ENCODE assay signal across 8 mouse cellular contexts in genomic region chr2:101905534-101906378, GRCm38 (mm10). TPM values are rescaled to one million over a fixed set of nuclear protein-coding genes. Genes with fewer than 3 reads are reported as not detected.
DNase-seq lines count a peak whose midpoint lies in the region; ATAC-seq and TF ChIP-seq lines count a peak whose summit lies in the region.

No protein-coding gene starts in this region.

- TF ChIP-seq CTCF in intestine, postnatal 0 days (IDR thresholded peaks at IDR 0.05; ENCODE audit: low read depth): peak; percentile 91

- H3K9me3 ChIP-seq in intestine, postnatal 0 days (ENCODE audit: control insufficient read depth): no peaks in the 10 kb centered on the region
- no peaks in the 10 kb centered on the region for H3K9me3 ChIP-seq in midbrain, embryonic 11.5 days (ENCODE audit: control insufficient read depth, low read length)

- peak; percentile 71 to 72 for DNase-seq in adrenal gland, adult 18-20 months (ENCODE audit: low spot score in 2 of 2)
- peak; percentile 73 for DNase-seq in embryo, embryonic 11.5 days (ENCODE audit: low read depth, low spot score)
- DNase-seq in left cerebral cortex, postnatal 36 days (ENCODE audit: low spot score in 2 of 2): peak; percentile 75 to 84
- DNase-seq in midbrain, embryonic 11.5 days (ENCODE audit: low spot score, missing footprints): peak; percentile 99
- DNase-seq in skeletal muscle tissue, adult 2 months (ENCODE audit: low read depth, low spot score): peak; percentile 58

- peak overlapping the region; percentile 68 for H3K4me2 ChIP-seq in intestine, postnatal 0 days (replicated peaks; ENCODE audit: low read depth)
- H3K4me2 ChIP-seq in midbrain, embryonic 11.5 days: peak overlapping the region; percentile 36

- H3K36me3 ChIP-seq in intestine, postnatal 0 days (ENCODE audit: control insufficient read depth, insufficient read depth): peaks cover 6% of the 10 kb centered on the region
- no peaks in the 10 kb centered on the region for H3K36me3 ChIP-seq in midbrain, embryonic 11.5 days (ENCODE audit: control insufficient read depth, insufficient read depth, low read length)

- intact Hi-C loops in left cerebral cortex, postnatal 36 days (cut with DNase I): loop anchor here (1.0 to 5.0 kb wide), 3 partner anchors 77 to 548 kb away; no protein-coding TSS in a partner anchor

- H3K4me1 ChIP-seq in intestine, postnatal 0 days (replicated peaks; ENCODE audit: control insufficient read depth, insufficient read depth, low read length): no peaks in the 10 kb centered on the region
- peaks cover 9% of the 10 kb centered on the region for H3K4me1 ChIP-seq in midbrain, embryonic 11.5 days (ENCODE audit: control insufficient read depth, insufficient read depth, low read length)

- peak overlapping the region; percentile 31 for H3K4me3 ChIP-seq in intestine, postnatal 0 days (ENCODE audit: low read depth, low read length)
- no peak overlapping the region for H3K4me3 ChIP-seq in midbrain, embryonic 11.5 days (ENCODE audit: low read depth, low read length)

- no peaks in the 10 kb centered on the region for H3K27me3 ChIP-seq in intestine, postnatal 0 days (replicated peaks; ENCODE audit: control insufficient read depth, insufficient read depth, low read length)
- H3K27me3 ChIP-seq in midbrain, embryonic 11.5 days (ENCODE audit: control insufficient read depth, insufficient read depth, low read length): no peaks in the 10 kb centered on the region

- ATAC-seq in granulocyte monocyte progenitor cell, adult 5-6 weeks (replicated peaks; ENCODE audit: poor library complexity, severe bottlenecking): peak; percentile 82
- peak; percentile 70 for ATAC-seq in intestine, postnatal 0 days
- peak; percentile 83 for ATAC-seq in midbrain, embryonic 11.5 days (ENCODE audit: low FRiP score)
- no peak for ATAC-seq in erythroid progenitor cell, adult 5-6 weeks (replicated peaks; ENCODE audit: low FRiP score, poor library complexity, severe bottlenecking)

- H3K27ac ChIP-seq in intestine, postnatal 0 days (ENCODE audit: low read depth, low read length): no peak overlapping the region
- no peak overlapping the region for H3K27ac ChIP-seq in midbrain, embryonic 11.5 days (ENCODE audit: low read depth, low read length)

- 24% methylated on average over 21 of the region's 21 CpGs for WGBS in intestine, postnatal 0 days
- 20% methylated on average over 21 of the region's 21 CpGs for WGBS in midbrain, embryonic 11.5 days

- H3K9ac ChIP-seq in intestine, postnatal 0 days (ENCODE audit: low read depth, low read length): no peak overlapping the region
- peak overlapping the region; percentile 39 for H3K9ac ChIP-seq in midbrain, embryonic 11.5 days (ENCODE audit: low read length)

RNA-seq across cellular contexts. Expression of gene Commd9, which starts 19.7 kb away (rescaled TPM):
- total RNA-seq in adrenal gland, adult 18-20 months (2021): 10 to 100 TPM; 36.5 to 37.1 TPM
- 13.3 and 30.9 TPM in 2 replicates for total RNA-seq in granulocyte monocyte progenitor cell, adult 5-6 weeks (2014; fragmentation: Nextera tagmentation)
- total RNA-seq in granulocyte monocyte progenitor cell, adult 5-6 weeks (2017): 24.5 and 40.7 TPM in 2 replicates
- 81.6 and 83.3 TPM in 2 replicates for polyA plus RNA-seq in intestine, postnatal 0 days (2015; fragmentation: Nextera tagmentation; extraction: Ambion mirVana)
- total RNA-seq in left cerebral cortex, postnatal 36 days (2021): 10 to 100 TPM; 41.4 to 41.9 TPM
- polyA plus RNA-seq in midbrain, embryonic 11.5 days (2014; fragmentation: Nextera tagmentation; extraction: Ambion mirVana): 69.8 and 75.0 TPM in 2 replicates
- 2.2 and 8.8 TPM in 2 replicates for total RNA-seq in erythroid progenitor cell, adult 5-6 weeks (2015; ENCODE audit: low replicate concordance)
- total RNA-seq in erythroid progenitor cell, adult 5-6 weeks (2017; ENCODE audit: low replicate concordance): 13.9 TPM in 1 of 2 replicates, not detected in the other

RNA-seq across cellular contexts. Expression of gene Prr5l, which starts 22.9 kb away (rescaled TPM):
- total RNA-seq in adrenal gland, adult 18-20 months (2021): 1 to 10 TPM; 3.9 to 5.6 TPM
- total RNA-seq in granulocyte monocyte progenitor cell, adult 5-6 weeks (2014; fragmentation: Nextera tagmentation): not detected in 2 replicates
- total RNA-seq in granulocyte monocyte progenitor cell, adult 5-6 weeks (2017): not detected in 2 replicates
- 36.4 and 41.8 TPM in 2 replicates for polyA plus RNA-seq in intestine, postnatal 0 days (2015; fragmentation: Nextera tagmentation; extraction: Ambion mirVana)
- 10 to 100 TPM in 1 of 2 experiments, 1 to 10 TPM in 1; 6.3 to 11.6 TPM for total RNA-seq in left cerebral cortex, postnatal 36 days (2021)
- polyA plus RNA-seq in midbrain, embryonic 11.5 days (2014; fragmentation: Nextera tagmentation; extraction: Ambion mirVana): 12.6 and 15.5 TPM in 2 replicates
- 1.4 TPM in 1 of 2 replicates, not detected in the other for total RNA-seq in erythroid progenitor cell, adult 5-6 weeks (2015; ENCODE audit: low replicate concordance)
- not detected in 2 replicates for total RNA-seq in erythroid progenitor cell, adult 5-6 weeks (2017; ENCODE audit: low replicate concordance)
